Mouse (Mus musculus) liver, postnatal 0 days (tissue): ENCODE measurements around the gene Ctbp2.

ENCODE experiments used
- CTCF ChIP-seq: sonication (generic); IDR thresholded peaks from 2 replicates; pipeline ENCODE4 v1.5.1; 2016; ENCODE audit warnings: antibody characterized with exemption, low read depth
- EP300 ChIP-seq: IDR thresholded peaks from 2 replicates; pipeline ENCODE4 v1.6.1; 2016; ENCODE audit warnings: antibody characterized with exemption, low read depth, mild to moderate bottlenecking

DNA sequence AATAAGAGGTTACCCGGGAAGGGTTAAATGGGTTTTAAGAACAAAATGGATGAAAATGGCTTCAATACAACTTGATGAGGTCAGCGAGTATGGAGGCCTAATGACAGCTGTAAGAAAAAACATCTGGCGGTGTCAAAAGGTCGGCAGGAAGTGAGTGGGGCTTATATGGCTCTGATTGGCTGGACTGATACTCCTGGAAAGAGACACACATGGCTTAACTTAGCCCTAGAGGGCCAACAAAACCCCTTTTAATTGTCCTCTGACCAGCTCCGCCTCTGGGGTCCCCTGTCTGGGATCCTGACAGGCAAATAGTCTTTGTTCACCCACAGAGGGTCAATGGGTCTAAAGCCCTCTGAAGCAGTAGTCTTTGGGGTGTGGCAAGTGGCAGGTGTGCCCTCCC lies 86.9 kb downstream of the Ctbp2 start:
- TF ChIP-seq CTCF (no peak), EP300 (no peak)
